Mouse (Mus musculus): Measurements from ENCODE around the gene Csnk2b. TPM values are rescaled to one million over a fixed set of nuclear protein-coding genes. Genes with fewer than 3 reads are reported as not detected.

The Csnk2b gene
- polyA plus RNA-seq, 1 experiment from 2014 or later: 290 TPM

- H3K27ac ChIP-seq (replicated peaks; ENCODE audit: low read depth, low read length): no peak overlapping the region
- H3K9me3 ChIP-seq (ENCODE audit: control insufficient read depth, low read length): no peaks in the 10 kb centered on the region
- H3K9ac ChIP-seq (ENCODE audit: low read length): no peak overlapping the region
- 92% methylated on average over 33 of the region's 33 CpGs for WGBS
- DNase-seq (ENCODE audit: low spot score): no peak
- no peak overlapping the region for H3K4me2 ChIP-seq (ENCODE audit: low read depth, severe bottlenecking)
- no peak overlapping the region for H3K4me3 ChIP-seq (ENCODE audit: low read depth, low read length)
- H3K27me3 ChIP-seq (ENCODE audit: control insufficient read depth, insufficient read depth, low read length): no peaks in the 10 kb centered on the region
- H3K36me3 ChIP-seq (ENCODE audit: control insufficient read depth, insufficient read depth, low read length): peaks cover 91% of the 10 kb centered on the region
- no peak for ATAC-seq (ENCODE audit: insufficient number of reproducible peaks, low FRiP score, low TSS enrichment, low read depth)
- no peaks in the 10 kb centered on the region for H3K4me1 ChIP-seq (ENCODE audit: control insufficient read depth, insufficient read depth, low read length)
These were observed 34.8 kb upstream of the Csnk2b start for GRCm38 (mm10) chr17:35156461-35157200.

DNA sequence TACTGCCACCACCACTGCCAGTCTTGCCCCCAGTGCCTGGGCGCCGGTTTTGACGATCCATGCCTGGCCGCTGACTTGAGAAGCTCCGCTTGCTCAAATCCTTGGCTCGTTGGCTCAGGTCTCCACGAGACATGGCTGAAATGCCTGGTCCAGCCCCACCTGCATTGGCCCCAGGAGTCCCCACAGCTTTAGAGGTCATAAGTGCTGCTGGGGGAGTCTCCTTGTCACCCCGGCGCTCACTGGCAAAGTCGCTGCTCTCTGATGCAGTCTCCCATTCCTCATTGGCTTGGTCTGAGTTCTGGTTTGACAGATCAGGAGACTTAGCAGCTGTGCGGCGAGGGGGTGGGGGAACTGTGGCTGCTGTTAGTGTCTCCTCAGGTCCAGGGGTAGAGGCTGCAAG, 33.6 kb upstream of the Csnk2b start:
- peaks cover 86% of the 10 kb centered on the region for H3K36me3 ChIP-seq (ENCODE audit: control insufficient read depth, insufficient read depth, low read length)
- H3K4me1 ChIP-seq (ENCODE audit: control insufficient read depth, insufficient read depth, low read length): no peaks in the 10 kb centered on the region
- DNase-seq (ENCODE audit: low spot score) (no peak), ATAC-seq (ENCODE audit: insufficient number of reproducible peaks, low FRiP score, low TSS enrichment, low read depth) (no peak)
- no peak overlapping the region for H3K4me3 ChIP-seq (ENCODE audit: low read depth, low read length)
- no peaks in the 10 kb centered on the region for H3K9me3 ChIP-seq (ENCODE audit: control insufficient read depth, low read length)
- H3K9ac ChIP-seq (ENCODE audit: low read length): no peak overlapping the region
- H3K27me3 ChIP-seq (ENCODE audit: control insufficient read depth, insufficient read depth, low read length): no peaks in the 10 kb centered on the region
- no peak overlapping the region for H3K27ac ChIP-seq (replicated peaks; ENCODE audit: low read depth, low read length)
- no peak overlapping the region for H3K4me2 ChIP-seq (ENCODE audit: low read depth, severe bottlenecking)
- WGBS: 92% methylated on average over 12 of the region's 12 CpGs

DNA sequence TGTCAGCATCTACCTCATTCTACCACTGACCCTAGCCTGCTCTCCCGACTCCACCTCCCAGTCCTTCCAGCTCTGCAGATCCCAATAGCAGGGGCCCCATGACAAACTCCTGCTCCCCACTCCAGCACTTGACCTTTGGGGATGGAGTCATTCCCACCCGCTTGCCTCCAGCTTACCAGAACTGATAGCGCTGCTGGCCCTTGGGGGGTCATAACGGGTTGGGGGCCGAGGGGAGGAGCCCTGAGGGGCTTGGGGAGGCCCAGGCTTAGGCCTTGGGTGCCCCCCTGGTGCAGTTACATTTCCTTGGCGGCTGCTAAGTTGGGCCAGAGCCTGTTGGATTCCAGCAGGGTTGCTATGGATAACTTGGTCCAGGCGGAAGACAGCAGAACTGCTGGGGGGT, 32.8 kb upstream of the Csnk2b start:
- WGBS: 90% methylated on average over 7 of the region's 7 CpGs
- H3K36me3 ChIP-seq (ENCODE audit: control insufficient read depth, insufficient read depth, low read length): peaks cover 87% of the 10 kb centered on the region
- no peak overlapping the region for H3K4me2 ChIP-seq (ENCODE audit: low read depth, severe bottlenecking)
- no peak for DNase-seq (ENCODE audit: low spot score)
- no peaks in the 10 kb centered on the region for H3K9me3 ChIP-seq (ENCODE audit: control insufficient read depth, low read length)
- H3K27me3 ChIP-seq (ENCODE audit: control insufficient read depth, insufficient read depth, low read length): no peaks in the 10 kb centered on the region
- no peak overlapping the region for H3K4me3 ChIP-seq (ENCODE audit: low read depth, low read length)
- no peak for ATAC-seq (ENCODE audit: insufficient number of reproducible peaks, low FRiP score, low TSS enrichment, low read depth)
- no peaks in the 10 kb centered on the region for H3K4me1 ChIP-seq (ENCODE audit: control insufficient read depth, insufficient read depth, low read length)
- no peak overlapping the region for H3K9ac ChIP-seq (ENCODE audit: low read length)
- H3K27ac ChIP-seq (replicated peaks; ENCODE audit: low read depth, low read length): no peak overlapping the region

DNA sequence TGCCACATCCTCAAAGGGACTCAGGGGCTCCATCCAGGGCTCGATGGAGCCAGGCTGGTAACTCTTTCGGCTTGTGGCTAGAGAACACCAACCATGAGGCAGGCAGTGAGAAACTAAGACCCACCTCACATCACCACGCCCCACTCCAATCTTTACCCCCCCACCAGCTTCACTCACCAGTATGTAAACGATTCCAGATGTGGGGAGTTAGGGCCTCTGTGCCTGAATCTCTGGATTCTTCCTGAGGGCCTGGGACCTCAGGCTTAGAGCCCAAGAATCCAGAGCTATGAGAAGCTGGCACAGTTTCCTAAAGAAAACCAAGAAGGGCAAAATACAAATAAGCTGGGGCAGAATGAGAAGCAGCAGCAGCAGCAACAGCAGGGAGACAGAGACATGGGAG, 32.1 kb upstream of the Csnk2b start:
- no peak overlapping the region for H3K27ac ChIP-seq (replicated peaks; ENCODE audit: low read depth, low read length)
- WGBS: 74% methylated on average over 4 of the region's 4 CpGs
- no peak overlapping the region for H3K4me3 ChIP-seq (ENCODE audit: low read depth, low read length)
- DNase-seq (ENCODE audit: low spot score): no peak
- no peaks in the 10 kb centered on the region for H3K4me1 ChIP-seq (ENCODE audit: control insufficient read depth, insufficient read depth, low read length)
- no peaks in the 10 kb centered on the region for H3K27me3 ChIP-seq (ENCODE audit: control insufficient read depth, insufficient read depth, low read length)
- no peak overlapping the region for H3K4me2 ChIP-seq (ENCODE audit: low read depth, severe bottlenecking)
- no peak for ATAC-seq (ENCODE audit: insufficient number of reproducible peaks, low FRiP score, low TSS enrichment, low read depth)
- H3K9ac ChIP-seq (ENCODE audit: low read length): no peak overlapping the region
- no peaks in the 10 kb centered on the region for H3K9me3 ChIP-seq (ENCODE audit: control insufficient read depth, low read length)
- H3K36me3 ChIP-seq (ENCODE audit: control insufficient read depth, insufficient read depth, low read length): peaks cover 85% of the 10 kb centered on the region

GRCm38 (mm10) chr17:35153077-35153476, 31.2 kb upstream of the Csnk2b start:
- H3K4me3 ChIP-seq (ENCODE audit: low read depth, low read length): no peak overlapping the region
- H3K4me2 ChIP-seq (ENCODE audit: low read depth, severe bottlenecking): no peak overlapping the region
- no peak overlapping the region for H3K27ac ChIP-seq (replicated peaks; ENCODE audit: low read depth, low read length)
- H3K4me1 ChIP-seq (ENCODE audit: control insufficient read depth, insufficient read depth, low read length): no peaks in the 10 kb centered on the region
- 93% methylated on average over 9 of the region's 9 CpGs for WGBS
- H3K9ac ChIP-seq (ENCODE audit: low read length): no peak overlapping the region
- DNase-seq (ENCODE audit: low spot score) (no peak), ATAC-seq (ENCODE audit: insufficient number of reproducible peaks, low FRiP score, low TSS enrichment, low read depth) (no peak)
- H3K36me3 ChIP-seq (ENCODE audit: control insufficient read depth, insufficient read depth, low read length): peaks cover 77% of the 10 kb centered on the region
- H3K9me3 ChIP-seq (ENCODE audit: control insufficient read depth, low read length): no peaks in the 10 kb centered on the region
- no peaks in the 10 kb centered on the region for H3K27me3 ChIP-seq (ENCODE audit: control insufficient read depth, insufficient read depth, low read length)

GRCm38 (mm10) chr17:35152121-35152520, 30.3 kb upstream of the Csnk2b start:
- Histone ChIP-seq H3K27me3 (ENCODE audit: control insufficient read depth, insufficient read depth, low read length) (no peaks in the 10 kb centered on the region), H3K27ac (replicated peaks; ENCODE audit: low read depth, low read length) (no peak overlapping the region), H3K4me3 (ENCODE audit: low read depth, low read length) (no peak overlapping the region), H3K9ac (ENCODE audit: low read length) (no peak overlapping the region), H3K4me2 (ENCODE audit: low read depth, severe bottlenecking) (no peak overlapping the region), H3K4me1 (ENCODE audit: control insufficient read depth, insufficient read depth, low read length) (no peaks in the 10 kb centered on the region), H3K9me3 (ENCODE audit: control insufficient read depth, low read length) (no peaks in the 10 kb centered on the region), H3K36me3 (ENCODE audit: control insufficient read depth, insufficient read depth, low read length) (peaks cover 70% of the 10 kb centered on the region)
- 94% methylated on average over 4 of the region's 4 CpGs for WGBS
- ATAC-seq (ENCODE audit: insufficient number of reproducible peaks, low FRiP score, low TSS enrichment, low read depth): no peak
- no peak for DNase-seq (ENCODE audit: low spot score)

- Histone ChIP-seq H3K9me3 (ENCODE audit: control insufficient read depth, low read length) (no peaks in the 10 kb centered on the region; the same call in 1 of the 2 replicates), H3K36me3 (ENCODE audit: control insufficient read depth, insufficient read depth, low read length) (peaks cover 64% of the 10 kb centered on the region), H3K27ac (replicated peaks; ENCODE audit: low read depth, low read length) (no peak overlapping the region), H3K27me3 (ENCODE audit: control insufficient read depth, insufficient read depth, low read length) (no peaks in the 10 kb centered on the region), H3K4me3 (ENCODE audit: low read depth, low read length) (no peak overlapping the region), H3K9ac (ENCODE audit: low read length) (no peak overlapping the region), H3K4me2 (ENCODE audit: low read depth, severe bottlenecking) (no peak overlapping the region), H3K4me1 (ENCODE audit: control insufficient read depth, insufficient read depth, low read length) (no peaks in the 10 kb centered on the region)
- DNase-seq (ENCODE audit: low spot score): no peak
- WGBS: 75% methylated on average over 5 of the region's 5 CpGs
- ATAC-seq (ENCODE audit: insufficient number of reproducible peaks, low FRiP score, low TSS enrichment, low read depth): no peak
These were observed 26.2 kb upstream of the Csnk2b start for GRCm38 (mm10) chr17:35147922-35148639.

DNA sequence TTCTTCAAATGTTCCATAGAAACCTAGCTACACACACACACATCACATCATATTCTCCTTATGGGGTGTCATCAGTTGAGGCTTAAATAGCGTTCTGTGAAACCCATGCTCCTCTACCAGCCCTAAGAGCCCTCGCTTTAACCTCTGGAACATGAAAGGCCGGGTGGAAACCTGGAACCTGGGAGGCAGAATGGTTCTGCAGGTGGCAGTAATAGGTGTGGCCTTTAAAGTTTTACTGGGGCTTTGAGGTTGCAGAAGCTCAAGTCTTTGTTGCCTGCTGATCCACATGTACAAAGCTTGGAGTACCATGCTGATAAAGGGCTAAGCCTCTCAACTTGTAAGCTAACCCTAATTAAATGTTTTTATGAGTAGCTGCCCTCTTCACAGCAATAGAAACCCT, 25.5 kb upstream of the Csnk2b start:
- no peak overlapping the region for H3K27ac ChIP-seq (replicated peaks; ENCODE audit: low read depth, low read length)
- 43% methylated on average over 3 of the region's 3 CpGs for WGBS
- H3K36me3 ChIP-seq (ENCODE audit: control insufficient read depth, insufficient read depth, low read length): peaks cover 64% of the 10 kb centered on the region
- ATAC-seq (ENCODE audit: insufficient number of reproducible peaks, low FRiP score, low TSS enrichment, low read depth) (no peak), DNase-seq (ENCODE audit: low spot score) (peak; percentile 50)
- no peak overlapping the region for H3K4me3 ChIP-seq (ENCODE audit: low read depth, low read length)
- no peaks in the 10 kb centered on the region for H3K4me1 ChIP-seq (ENCODE audit: control insufficient read depth, insufficient read depth, low read length)
- H3K9ac ChIP-seq (ENCODE audit: low read length): no peak overlapping the region
- H3K27me3 ChIP-seq (ENCODE audit: control insufficient read depth, insufficient read depth, low read length): no peaks in the 10 kb centered on the region
- H3K9me3 ChIP-seq (ENCODE audit: control insufficient read depth, low read length): no peaks in the 10 kb centered on the region; the same call in 1 of the 2 replicates
- H3K4me2 ChIP-seq (ENCODE audit: low read depth, severe bottlenecking): no peak overlapping the region
